Mouse (Mus musculus) heart, adult 18-20 months (tissue): ENCODE data around the gene Mnt. TPM values are rescaled to one million over a fixed set of nuclear protein-coding genes. Genes with fewer than 3 reads are reported as not detected.

ENCODE experiments used
- microRNA-seq, 2 experiments: library from miRNA; unstranded; fragments of <30 nt; microRNA quantifications; one replicate each; pipeline ENCODE4 v1.2.0; 2022
- total RNA-seq, 2 experiments: library from RNA; stranded (reverse); gene quantifications; 2 replicates each; pipeline ENCODE4 v1.2.3; 2021

Mnt gene
- total RNA-seq, 2 experiments from 2014 or later, result 5.8 to 6.3 TPM

Small RNAs within 50 kb of the gene (microRNA-seq; reads per million reads assigned to microRNA genes)
- gene Mir6926, result 0.38 to 1.6 reads per million in 2 experiments

Other genes with a start within 250 kb of the Mnt start
- gene Rap1gap2, start 220.0 kb upstream of the Mnt start, total RNA-seq, result 10 to 100 TPM; 74.4 to 94.6 TPM
- gene Ccdc92b, start 211.3 kb upstream of the Mnt start, total RNA-seq, result under 1 TPM; 0.20 to 0.26 TPM
- gene Cluh, start 181.4 kb upstream of the Mnt start, total RNA-seq, result 100 to 1,000 TPM; 209 to 234 TPM
- gene Pafah1b1, start 106.2 kb upstream of the Mnt start, total RNA-seq, result 100 to 1,000 TPM; 195 to 223 TPM
- 10 to 100 TPM; 16.4 to 17.3 TPM for gene Mettl16, start 60.1 kb upstream of the Mnt start, total RNA-seq
- 1 to 10 TPM; 5.3 to 5.7 TPM for gene Sgsm2, start 66.1 kb downstream of the Mnt start, total RNA-seq
- gene Tsr1, start 67.2 kb downstream of the Mnt start, total RNA-seq, result 10 to 100 TPM; 18.4 to 20.4 TPM
- 10 to 100 TPM; 17.1 to 20.5 TPM for gene Smg6, start 94.9 kb downstream of the Mnt start, total RNA-seq
- gene Srr, start 95.0 kb downstream of the Mnt start, total RNA-seq, result 10 to 100 TPM; 25.5 to 26.8 TPM